Mouse (Mus musculus) CH12F3 (cell line): ENCODE data around the gene Cdh4.

ENCODE experiments used
- in situ Hi-C: fragments of 300-500 bp; cut with MboI; formaldehyde crosslinking; loops from 2 replicates; pipeline ENCODE4 v1.14.3; 2020; ENCODE audit warnings: low sequenced_read_pairs

The Cdh4 gene

DNA sequence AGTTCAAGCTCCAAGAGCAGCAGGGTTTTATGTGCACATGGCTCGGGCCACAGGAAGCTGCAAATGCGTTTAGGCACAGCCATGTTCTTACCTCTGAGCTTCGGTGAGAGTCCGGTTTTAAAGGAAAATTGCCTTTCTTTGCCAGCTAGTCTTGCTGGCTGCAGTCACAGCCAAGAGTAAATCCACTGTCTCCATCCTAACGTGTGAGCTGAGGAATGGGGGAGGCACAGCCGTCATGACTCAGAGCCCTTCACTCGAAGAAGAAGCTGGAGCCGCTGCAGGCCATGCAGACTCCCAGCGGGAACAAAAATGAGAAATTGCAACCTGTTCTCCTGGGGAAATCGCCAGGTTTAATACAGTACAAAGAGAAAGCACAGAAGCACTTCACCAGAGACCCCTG is 395.0 kb downstream of the Cdh4 start:
- in situ Hi-C loops, result no loop called here

DNA sequence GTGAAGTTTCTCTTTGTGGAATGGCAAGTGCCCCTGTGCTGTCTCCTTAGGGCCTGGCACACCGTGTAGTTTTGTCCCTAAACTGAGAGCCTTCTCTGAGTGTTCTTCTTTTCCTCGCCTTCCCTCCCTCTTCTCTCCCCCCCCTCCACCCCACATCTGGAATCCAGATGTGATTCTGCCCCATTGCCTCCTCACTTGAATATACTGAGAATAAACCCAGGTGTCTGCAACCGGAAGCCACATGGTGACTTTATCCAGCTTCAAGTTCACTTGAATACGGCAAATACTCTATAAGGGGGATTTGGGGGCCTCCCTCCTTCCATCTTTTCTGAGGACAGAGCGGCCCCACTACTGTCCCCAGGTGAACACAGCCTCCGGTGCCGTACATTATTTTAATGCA is 395.8 kb downstream of the Cdh4 start:
- in situ Hi-C loops, result no loop called here

DNA sequence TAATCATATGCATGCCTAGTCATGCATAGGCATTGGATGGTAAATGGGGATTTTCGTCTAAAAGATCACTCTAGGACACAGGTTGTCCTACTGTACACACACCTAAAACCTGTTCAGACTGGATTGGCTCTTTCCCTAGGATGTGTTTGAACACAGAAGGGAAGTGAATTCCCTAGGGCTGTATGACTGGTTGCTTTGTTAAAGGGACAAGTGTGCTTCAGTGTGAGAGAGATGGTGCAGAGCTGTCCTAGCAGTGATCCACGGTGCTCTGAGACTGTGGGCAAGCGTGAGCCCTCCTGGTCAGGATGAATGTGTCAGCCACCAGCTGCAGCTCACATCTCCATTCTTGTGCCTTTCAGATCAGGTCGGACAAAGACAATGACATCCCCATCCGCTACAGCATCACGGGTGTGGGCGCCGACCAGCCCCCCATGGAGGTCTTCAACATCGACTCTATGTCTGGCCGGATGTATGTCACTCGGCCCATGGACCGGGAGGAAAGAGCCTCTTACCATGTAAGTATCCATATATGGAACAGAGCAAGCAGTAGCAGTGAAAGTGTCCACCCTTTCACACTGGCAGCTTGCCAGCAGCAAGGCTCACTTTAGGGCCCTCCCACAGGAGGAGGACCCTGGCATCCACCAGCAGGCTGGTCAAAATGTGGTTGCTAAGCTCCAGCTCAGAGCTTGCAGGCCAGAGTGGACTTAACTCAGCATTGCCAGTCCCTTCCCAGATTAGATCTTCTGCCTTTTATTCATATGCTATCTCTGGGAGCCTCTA is 400.6 kb downstream of the Cdh4 start:
- in situ Hi-C loops, result no loop called here

DNA sequence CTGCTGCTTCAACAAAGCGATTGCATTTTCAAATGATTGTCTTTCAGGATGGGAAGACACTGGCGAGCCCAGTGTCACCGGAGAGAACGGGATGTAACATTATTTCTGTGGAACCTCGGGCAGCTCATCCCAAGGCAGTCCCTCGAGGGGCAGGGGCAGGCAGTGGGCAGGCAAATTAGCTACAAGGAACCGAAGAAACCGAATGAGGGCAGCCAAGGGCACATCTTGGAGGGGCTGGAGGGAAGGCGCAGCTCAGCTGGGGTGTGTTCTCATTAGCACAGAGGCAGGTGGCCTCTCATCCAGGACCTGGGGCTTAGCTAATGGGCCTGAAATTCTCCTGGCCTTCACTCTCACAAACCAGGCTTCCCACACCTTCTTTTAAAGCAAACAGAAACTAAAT is 407.5 kb downstream of the Cdh4 start:
- in situ Hi-C loops, result no loop called here

DNA sequence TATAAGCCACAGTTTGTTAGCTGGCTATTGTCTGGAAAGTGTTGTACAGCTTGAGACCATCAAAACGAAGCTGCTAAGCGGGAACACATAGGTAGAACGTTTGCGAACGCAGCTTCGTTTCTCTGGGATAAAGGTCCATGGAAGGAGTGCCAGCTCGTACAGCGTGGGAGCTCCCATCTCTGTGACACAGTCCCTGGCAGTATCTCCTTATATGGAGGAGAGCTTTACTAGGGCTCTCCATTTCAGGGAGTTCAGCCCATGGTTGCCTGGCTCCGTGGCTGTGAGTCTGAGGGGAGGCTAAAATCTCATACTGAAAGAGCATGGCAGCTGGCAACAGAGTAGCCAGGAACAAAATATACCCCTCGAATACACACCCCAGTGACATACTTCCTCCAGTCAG is 409.9 kb downstream of the Cdh4 start:
- in situ Hi-C loops, result no loop called here

DNA sequence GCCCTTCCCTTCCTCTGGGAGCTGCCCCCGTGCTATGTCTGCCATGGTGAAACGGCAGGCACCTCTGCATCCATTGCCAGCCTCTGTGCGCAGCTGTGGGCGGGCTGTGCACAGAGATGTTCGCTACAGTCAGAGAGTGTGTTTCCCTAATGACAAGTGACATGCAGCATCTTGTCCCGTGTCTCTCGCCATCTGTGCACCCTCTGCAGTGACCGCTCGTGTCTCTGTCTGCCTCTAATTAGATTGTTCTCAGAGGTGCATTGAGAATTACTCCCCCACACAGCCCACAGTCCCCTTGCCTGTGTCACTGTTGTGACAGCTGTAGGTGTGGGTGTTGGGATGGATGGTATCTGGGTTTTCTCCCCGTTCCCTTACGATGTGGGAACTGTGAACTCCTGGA is 410.6 kb downstream of the Cdh4 start:
- in situ Hi-C loops, result no loop called here

DNA sequence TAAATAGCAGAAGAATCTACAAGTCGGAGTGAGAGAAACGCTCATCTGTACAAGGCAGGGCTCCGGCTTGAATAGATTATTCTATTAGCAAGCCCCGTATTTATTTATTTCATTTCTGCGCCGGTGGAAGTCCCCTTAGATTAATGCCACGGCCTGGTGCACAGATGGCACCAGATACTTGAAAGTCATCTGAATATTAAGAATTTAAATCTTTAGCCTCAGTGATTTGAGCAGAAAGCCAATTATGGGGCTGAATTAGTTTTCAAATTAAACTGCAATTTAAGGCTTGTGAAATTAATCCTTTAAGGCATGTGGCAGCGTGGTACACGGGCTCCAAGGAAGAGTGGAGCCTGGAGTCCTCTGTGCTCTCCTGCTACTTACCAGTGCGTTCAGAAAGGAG is 411.7 kb downstream of the Cdh4 start:
- in situ Hi-C loops, result no loop called here

DNA sequence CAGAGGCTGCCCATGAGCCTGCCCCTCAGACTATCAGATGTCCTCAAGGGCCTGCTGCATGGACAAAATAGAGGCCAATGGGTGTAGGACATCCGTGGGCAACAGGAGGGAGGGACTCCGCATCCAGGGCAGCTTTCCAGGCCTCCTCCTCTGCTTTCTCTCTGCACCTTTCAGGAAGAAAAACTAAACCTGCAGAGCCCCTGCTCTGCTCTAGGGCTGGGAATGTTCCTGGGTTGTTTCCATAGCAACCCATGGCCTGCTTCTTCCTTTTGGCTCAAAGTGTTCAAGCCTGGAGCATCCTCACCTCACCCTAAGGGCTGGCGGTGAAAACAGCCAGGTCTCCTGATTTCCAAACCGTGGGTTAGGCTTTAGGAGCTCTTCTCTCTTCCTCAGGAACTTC is 414.9 kb downstream of the Cdh4 start:
- in situ Hi-C loops, result no loop called here

DNA sequence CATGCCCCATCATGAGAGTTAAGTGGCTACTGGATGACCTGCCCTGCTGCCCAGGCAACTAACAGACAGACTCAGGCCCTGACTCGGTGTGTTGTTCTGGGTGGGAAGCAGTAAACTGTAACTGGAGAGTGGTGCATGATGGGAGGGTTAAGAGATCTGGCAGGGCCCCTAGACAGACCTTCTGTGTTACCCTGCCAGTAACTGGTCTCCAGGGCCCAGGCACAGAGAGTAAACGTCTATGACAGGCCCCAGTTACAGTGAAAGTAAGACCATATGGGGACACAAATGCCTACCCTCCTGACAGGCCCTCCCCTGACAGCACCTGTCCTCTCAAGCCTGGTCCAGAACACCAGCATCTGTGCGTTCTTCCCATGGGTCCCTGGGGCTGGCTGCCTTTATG is 420.4 kb downstream of the Cdh4 start:
- in situ Hi-C loops, result no loop called here

DNA sequence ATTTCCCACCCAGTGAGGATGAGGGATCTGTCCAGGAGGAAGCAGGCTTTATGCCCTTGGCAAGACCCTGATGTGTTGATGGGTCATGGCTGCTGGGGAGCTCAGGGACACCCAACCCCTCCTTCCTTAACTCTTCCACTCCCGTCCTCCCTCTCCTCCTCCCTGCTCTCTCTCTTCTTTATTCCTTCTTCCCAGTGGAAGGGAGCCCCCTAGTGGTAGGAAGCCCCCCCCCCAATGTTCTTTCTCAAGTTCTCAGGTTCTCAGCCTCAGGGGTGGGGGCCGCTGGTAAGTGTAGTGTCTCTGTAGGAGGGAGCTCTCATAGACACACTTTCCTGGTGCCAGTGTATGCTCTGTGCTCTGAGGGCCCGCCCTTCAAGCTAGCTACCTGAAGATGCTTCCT is 421.0 kb downstream of the Cdh4 start:
- in situ Hi-C loops, result no loop called here

DNA sequence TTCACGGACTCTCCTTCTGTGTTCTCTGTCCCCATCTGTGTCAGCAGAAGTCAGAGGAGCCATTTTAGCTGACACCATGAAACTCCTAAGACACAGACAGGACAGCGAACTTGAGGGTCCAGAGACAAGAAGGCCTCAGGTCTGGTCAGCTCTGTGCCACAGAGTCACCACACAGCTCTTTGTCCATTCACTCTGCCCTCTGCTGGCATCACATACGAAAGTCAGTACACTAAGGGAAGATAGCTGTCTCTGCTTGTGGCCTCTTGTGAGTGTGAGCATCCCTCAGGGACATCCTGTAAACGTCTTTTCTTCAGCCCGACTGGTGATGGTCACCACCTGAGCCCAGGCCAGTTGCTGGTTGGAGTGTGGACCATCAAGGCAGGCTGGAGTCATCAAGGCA is 422.9 kb downstream of the Cdh4 start:
- in situ Hi-C loops, result no loop called here

DNA sequence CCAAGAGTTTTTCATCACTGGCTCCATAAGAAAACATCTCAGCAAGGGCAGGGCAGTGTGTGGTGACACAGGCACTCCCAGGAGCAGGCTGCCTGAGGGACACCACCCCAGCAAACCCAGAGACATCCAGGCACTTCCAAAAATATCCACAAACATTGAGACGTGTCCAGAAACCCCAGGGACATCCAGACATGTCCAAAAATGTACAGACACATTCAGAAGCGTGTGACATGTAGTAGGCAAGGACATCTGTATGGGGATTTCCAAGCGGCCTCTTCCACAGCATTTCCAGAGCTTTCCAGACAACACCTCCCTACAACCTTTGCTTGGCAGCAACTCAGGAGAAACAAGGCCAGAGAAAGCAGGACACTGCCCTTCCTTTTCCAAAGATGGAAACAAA is 425.4 kb downstream of the Cdh4 start:
- in situ Hi-C loops, result no loop called here

DNA sequence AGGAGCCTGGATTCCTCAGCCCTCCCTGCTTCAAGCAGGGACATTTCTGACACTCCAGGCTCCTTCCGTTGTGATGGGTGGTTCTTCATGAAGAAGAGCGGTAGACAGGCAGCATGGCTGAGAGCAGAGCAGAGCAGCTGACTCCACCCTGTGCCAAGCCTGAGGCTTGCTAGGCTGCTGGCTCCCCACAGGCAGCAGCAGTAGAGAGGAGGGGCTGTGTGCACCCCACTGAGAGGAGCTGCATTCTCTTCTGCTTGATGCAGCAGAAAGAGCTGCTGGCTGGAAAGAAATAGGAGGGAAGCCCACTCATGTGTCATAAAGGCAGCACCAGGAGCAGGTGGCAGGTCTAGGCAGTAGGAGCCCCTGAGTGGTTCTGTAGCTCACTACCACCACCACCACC is 427.6 kb downstream of the Cdh4 start:
- in situ Hi-C loops, result no loop called here

DNA sequence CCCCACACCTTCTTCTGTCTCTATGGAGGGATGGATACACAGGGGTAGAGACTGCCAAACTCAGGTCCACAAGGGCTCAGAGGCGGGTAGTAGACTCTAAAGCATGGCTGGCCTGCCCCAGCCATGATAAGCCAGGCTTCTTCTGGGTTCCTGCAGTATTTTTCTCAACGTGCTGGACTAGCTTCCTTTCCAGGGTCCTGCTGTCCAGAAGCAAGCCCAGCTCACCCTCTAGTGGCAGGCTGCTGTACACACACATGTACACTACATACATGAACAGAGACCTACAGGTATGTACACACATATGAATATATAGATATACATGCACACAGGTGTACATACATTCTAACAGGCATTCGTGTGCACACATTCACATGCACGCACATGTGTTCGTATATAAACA is 430.5 kb downstream of the Cdh4 start:
- in situ Hi-C loops, result no loop called here

DNA sequence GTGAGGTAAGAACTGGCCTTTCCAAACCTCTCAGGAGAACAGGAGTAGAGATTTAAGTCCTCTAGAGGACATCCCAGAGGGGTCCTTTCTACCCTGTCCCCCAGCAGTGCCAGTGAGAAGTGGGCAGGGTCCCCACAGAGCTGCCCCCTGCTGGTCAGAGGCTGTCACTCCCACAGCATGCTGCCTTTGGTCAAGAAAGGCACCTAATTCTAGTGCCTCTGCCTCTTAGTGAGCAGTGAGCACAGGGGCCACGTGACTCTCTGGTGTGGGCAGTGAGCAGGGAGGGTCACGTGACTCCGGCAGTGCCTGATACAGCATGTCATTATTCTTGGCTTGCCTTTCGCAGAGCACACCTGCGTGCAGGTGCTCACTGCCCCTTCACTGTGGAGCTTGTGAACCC is 431.1 kb downstream of the Cdh4 start:
- in situ Hi-C loops, result no loop called here

DNA sequence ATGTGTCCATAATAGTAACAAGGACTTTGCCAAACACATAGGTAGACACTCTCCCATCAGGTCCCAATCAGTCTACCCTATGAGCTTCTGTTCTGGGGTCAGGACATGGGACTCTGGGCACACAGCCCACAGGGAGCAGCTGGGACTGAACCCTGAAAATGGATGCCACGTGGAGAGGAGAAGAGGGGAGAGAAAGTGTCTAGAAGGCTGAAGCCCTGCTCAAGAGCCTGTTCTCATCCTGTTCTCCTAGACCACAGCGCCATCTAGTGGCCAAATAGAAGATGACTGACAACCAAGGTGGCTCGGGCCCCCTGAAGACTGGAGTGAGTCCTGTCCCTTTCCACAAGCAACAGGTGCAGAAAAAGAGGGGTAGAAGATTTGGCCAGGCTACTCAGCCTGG is 432.9 kb downstream of the Cdh4 start:
- in situ Hi-C loops, result no loop called here

DNA sequence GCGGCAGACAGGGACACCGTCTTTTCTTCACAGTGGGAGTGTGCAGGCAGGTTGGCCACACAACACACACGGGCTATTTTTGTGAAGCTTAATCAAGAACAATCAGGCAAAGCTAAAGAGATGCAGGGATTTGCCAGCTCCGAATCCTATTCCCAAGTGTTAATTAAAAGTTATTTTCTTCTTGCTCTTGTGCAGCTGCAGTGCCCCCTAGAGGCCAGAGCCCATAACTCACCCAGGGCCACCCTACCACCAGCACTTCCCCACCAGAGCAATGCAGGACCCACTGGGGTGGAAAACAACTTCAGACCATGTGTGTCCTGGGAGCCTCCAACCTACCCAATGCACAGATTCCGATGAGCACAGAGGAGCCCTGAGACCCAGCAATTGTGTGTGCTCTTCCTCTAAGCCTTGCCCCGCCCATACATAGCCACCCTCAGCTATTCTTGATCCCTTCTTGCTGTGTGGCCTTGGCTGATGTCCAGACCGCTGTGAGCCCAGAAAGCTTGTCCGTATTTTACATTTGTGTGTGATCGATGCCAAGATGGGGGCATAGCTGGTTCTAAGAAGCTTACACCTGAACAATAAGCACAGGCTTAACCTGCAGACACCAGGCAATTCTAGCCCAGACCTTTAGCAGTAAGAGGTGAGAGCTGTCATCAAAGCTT is 435.5 kb downstream of the Cdh4 start:
- in situ Hi-C loops, result no loop called here

DNA sequence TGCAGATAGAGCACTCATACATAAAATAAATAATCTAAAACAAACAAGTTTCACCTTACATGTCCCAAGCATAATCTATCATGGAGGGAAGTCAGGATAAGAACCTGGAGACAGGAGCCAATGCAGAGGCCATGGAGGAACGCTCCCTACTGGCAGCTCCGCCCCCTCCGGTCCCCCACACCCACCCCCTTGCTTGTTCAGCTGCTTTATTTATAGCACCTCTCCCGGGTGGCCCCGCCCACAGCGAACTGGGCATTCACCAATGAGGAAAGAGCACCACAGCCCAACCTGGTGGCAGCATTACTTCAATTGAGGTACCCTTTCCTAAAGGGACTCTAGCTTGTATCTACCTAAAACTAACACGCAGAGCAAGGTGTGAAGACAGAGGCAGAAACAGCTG is 442.3 kb downstream of the Cdh4 start:
- in situ Hi-C loops, result no loop called here

DNA sequence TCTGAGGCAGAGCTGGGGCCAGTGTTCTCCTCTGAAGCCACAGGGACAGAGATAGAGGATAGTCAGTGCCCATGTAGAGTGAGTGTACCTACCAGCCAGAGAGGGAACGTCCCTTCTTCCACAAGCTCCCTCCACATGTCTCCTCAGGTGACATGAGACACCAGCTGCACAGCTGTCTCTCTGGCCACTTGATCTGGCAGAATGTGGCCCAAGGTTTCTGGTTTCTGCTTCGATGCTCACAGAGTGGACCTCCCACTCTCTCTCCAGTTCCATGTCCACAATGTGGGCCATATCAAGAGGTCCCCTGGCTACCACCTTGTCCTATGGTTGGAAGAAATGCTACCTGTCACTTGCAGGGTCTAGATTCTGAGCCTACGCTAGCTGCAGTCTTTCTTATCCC is 448.8 kb downstream of the Cdh4 start:
- in situ Hi-C loops, result no loop called here

DNA sequence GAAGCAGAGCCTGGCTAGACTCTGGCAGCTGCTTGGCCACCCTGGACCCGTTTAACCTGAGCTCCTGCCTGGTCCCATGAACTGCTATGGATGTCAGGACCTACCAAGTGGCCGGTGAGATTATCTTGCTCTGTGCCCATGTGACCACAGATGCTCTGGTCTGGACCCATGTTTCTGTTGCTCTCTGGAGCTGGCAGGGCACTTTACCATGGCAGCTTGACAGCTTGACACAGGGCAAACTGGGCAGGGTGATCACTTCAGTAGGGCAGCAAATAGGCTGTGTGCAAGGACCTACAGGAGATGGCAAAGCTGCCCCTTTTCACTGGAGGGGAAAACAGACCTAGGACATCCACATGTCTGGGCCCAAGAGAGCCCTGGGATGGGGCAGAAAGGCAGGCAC is 454.7 kb downstream of the Cdh4 start:
- in situ Hi-C loops, result no loop called here

DNA sequence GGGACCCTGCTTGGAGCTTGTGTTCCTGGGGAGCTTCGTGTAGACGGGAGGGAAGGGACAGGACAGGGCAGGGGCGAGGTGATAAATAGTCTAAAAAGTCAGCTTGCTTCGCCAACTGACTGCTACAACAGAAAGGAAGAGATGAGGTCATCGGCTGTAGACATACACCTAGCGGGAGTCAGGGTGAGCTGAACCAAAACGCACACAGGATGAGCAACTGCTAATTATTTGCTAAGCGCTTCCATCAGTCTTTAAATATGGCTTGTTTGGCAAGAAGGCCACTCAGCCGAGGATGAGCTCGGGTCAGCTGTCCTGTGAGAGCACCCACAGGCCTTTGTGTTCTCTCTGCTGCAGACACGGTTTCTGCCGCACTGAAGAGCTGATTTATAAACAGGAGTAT is 470.7 kb downstream of the Cdh4 start:
- in situ Hi-C loops, result loop anchor here (5.0 kb wide), 1 partner anchor 134 kb away; no protein-coding TSS in a partner anchor

DNA sequence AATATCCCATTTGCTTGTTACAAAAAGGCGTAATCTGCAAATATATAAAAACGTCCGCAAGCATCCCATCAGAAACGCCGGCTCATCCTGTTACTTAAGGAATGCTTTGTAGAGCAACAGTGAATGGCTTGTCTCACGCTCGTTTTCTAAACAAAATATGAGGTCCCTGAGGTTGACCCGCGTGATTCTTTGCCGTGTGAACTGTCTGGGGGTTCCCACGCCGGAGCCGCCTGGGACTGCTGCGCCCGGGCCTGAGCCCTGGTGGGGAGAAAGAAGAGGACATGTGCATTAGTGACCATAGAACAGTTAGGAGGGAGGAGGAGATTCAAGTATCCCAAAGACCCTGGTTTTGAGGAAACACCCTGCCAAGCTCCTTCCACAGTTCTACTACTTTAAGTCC is 471.1 kb downstream of the Cdh4 start:
- in situ Hi-C loops, result loop anchor here (5.0 kb wide), 1 partner anchor 134 kb away; no protein-coding TSS in a partner anchor

DNA sequence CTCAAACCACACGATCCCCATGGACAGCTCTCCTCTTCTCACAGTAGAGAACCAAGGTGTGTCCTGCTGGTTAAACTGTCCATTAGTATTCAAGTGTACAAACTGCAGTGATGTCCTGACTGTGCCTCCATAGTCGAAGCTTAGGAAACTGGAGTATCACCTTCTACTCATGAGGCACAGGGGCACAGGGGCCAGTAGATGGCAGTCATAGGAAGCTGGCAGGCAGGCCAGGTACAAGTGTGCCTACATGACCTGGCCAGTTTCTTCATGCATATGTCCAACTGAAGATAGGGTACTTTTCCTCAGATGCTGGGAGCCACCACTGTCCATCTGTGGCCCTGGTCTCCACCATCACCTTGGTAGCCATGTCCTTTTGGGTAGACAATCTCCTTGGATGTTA is 472.0 kb downstream of the Cdh4 start:
- in situ Hi-C loops, result loop anchor here (5.0 kb wide), 1 partner anchor 133 kb away; no protein-coding TSS in a partner anchor
